Mouse (Mus musculus) heart, embryonic 14.5 days (tissue): ENCODE measurements around the gene Nfib. TPM values are rescaled to one million over a fixed set of nuclear protein-coding genes. Genes with fewer than 3 reads are reported as not detected.

Source experiments
- ATAC-seq: fragments of 200-750 bp; cut with Nextera tagmentation; 2 replicates; pipeline ENCODE4 v1.8.0; 2017; ENCODE audit warnings: low read depth, moderate TSS enrichment; ENCODE audit not compliant: insufficient number of reproducible peaks, insufficient read depth, low FRiP score
- H3K27ac ChIP-seq, 2 experiments: fragments of 200-500 bp in 1 of 2; fragments of 300-500 bp in 1 of 2; sonication (generic) in 1 of 2; replicated peaks in 1 of 2; 2 replicates each; pipeline ENCODE4 v1.5.1; 2012 to 2014; ENCODE audit warnings: low read depth in 2 of 2, low read length in 2 of 2, control low read depth in 1 of 2, mild to moderate bottlenecking in 1 of 2, mixed read lengths in 1 of 2; ENCODE audit not compliant: control insufficient read depth in 1 of 2, insufficient read depth in 1 of 2
- H3K27me3 ChIP-seq: fragments of 300-500 bp; sonication (generic); 2 replicates; pipeline ENCODE4 v1.6.1; 2014; ENCODE audit warnings: mild to moderate bottlenecking, low read length, control low read depth; ENCODE audit not compliant: control insufficient read depth, insufficient read depth
- H3K36me3 ChIP-seq: fragments of 300-500 bp; sonication (generic); 2 replicates; pipeline ENCODE4 v1.6.1; 2014; ENCODE audit warnings: mild to moderate bottlenecking, control low read depth, low read length, mixed read lengths; ENCODE audit not compliant: control insufficient read depth, insufficient read depth
- H3K4me1 ChIP-seq, 2 experiments: fragments of 200-500 bp in 1 of 2; fragments of 300-500 bp in 1 of 2; sonication (generic) in 1 of 2; 2 replicates each; pipeline ENCODE4 v1.6.1; 2012 to 2014; ENCODE audit warnings: low read length in 2 of 2, control low read depth in 1 of 2, mixed read lengths in 1 of 2; ENCODE audit not compliant: control insufficient read depth in 2 of 2, insufficient read depth in 2 of 2
- H3K4me2 ChIP-seq: fragments of 300-500 bp; sonication (generic); 2 replicates; pipeline ENCODE4 v1.6.1; 2014; ENCODE audit warnings: mild to moderate bottlenecking, low read length
- H3K4me3 ChIP-seq, 2 experiments: fragments of 200-500 bp in 1 of 2; fragments of 300-500 bp in 1 of 2; sonication (generic) in 1 of 2; 2 replicates each; pipeline ENCODE4 v1.5.1; 2012 to 2014; ENCODE audit warnings: low read length in 2 of 2, mild to moderate bottlenecking in 2 of 2, control low read depth in 1 of 2, low read depth in 1 of 2, moderate library complexity in 1 of 2; ENCODE audit not compliant: control insufficient read depth in 1 of 2, insufficient read depth in 1 of 2
- H3K9ac ChIP-seq: fragments of 300-500 bp; sonication (generic); 2 replicates; pipeline ENCODE4 v1.6.1; 2014; ENCODE audit warnings: mild to moderate bottlenecking, low read length
- H3K9me3 ChIP-seq: fragments of 300-500 bp; sonication (generic); 2 replicates; pipeline ENCODE4 v1.6.1; 2016; ENCODE audit warnings: low read length, control low read depth; ENCODE audit not compliant: control insufficient read depth
- WGBS: fragments of 180-500 bp; shearing (Covaris S2); extraction: QIAGEN DNeasy Blood & Tissue Kit; methylation state at CpG from one replicate; pipeline ENCODE4 v1.1.7; 2014; 5-methylcytosine and 5-hydroxymethylcytosine counted together
- polyA plus RNA-seq: library from polyadenylated mRNA; unstranded; fragments of >200 nt; fragmentation: Nextera tagmentation; extraction: Ambion mirVana; gene quantifications from 2 replicates; pipeline ENCODE4 v1.2.1, GENCODE M21; 2014

Nfib gene
- polyA plus RNA-seq, 1 experiment from 2014 or later, result 79.8 TPM

DNA sequence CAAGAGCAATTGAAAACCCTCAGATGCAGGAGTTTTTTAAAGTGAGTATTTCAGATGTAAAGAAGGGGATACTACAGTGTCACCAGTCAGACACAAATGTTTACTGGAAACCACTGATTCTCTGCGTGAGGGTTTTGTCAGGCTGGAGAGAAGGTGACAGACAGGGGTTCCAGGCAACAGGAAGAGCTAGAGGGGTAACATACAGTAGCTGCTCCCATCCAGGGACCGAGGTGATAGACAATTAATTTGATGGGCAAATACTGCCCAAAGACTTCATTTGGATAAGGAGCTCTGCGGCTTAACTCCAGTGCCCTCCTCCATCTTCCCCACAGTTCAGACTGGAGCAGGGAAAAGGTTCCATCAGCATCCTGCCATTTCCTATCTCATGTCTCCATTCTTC, 42.9 kb downstream of the Nfib start:
- WGBS, result 65% methylated on average over 3 of the region's 3 CpGs
- no peak for ATAC-seq
- H3K9ac ChIP-seq, result no peak overlapping the region

DNA sequence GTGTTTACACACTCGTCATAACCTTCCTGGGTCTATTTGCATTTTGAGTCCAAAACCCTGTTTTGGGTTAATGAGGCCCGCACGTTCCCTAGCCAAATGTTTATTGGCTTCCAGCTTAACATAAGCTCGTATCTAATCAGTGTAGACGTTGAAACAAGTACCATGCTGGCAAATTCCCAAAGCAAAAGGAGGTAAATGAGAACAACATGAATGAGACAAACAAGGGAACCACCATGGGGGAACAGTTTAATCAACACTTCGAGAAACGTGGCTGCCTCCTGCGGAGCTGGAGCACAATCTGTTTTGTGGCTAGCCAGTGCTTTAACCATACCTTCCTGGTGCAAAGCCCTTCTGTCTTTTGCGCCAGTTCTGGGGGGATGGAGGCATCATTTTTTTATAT, 43.3 kb downstream of the Nfib start:
- Histone ChIP-seq H3K9ac (no peak overlapping the region), H3K27ac (no peak overlapping the region), H3K27me3 (no peaks in the 10 kb centered on the region), H3K4me2 (no peak overlapping the region), H3K4me3 (no peak overlapping the region), H3K9me3 (no peaks in the 10 kb centered on the region), H3K36me3 (no peaks in the 10 kb centered on the region), H3K4me1 (no peaks in the 10 kb centered on the region)
- no peak for ATAC-seq
- 55% methylated on average over 9 of the region's 9 CpGs for WGBS

More for the DNA sequence above, 42.9 kb downstream of the Nfib start:
- H3K4me3 ChIP-seq, result no peak overlapping the region
- no peaks in the 10 kb centered on the region for H3K36me3 ChIP-seq
- H3K27ac ChIP-seq, result no peak overlapping the region
- no peaks in the 10 kb centered on the region for H3K9me3 ChIP-seq
- no peaks in the 10 kb centered on the region for H3K4me1 ChIP-seq
- no peak overlapping the region for H3K4me2 ChIP-seq
- no peaks in the 10 kb centered on the region for H3K27me3 ChIP-seq

DNA sequence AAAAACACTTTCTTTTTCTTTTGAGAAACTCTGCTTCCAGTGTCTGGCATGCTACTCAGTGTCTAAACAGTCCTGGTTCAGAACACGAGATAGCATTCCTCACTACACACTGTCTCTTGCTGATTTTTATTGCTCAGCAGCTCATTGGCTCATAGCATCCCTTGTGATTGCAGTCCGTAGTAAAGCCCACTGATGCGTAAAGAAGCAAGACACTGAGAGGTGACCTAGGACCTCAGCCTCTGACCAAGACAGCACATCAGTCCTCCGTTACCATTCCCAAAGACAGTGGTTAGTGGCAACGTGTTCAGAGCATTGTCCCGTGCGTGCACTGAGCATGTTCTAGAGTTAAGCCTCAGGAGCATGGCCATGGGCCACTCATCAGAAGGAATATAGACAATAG, 44.3 kb downstream of the Nfib start:
- 87% methylated on average over 7 of the region's 7 CpGs for WGBS
- no peak overlapping the region for H3K4me3 ChIP-seq
- H3K4me2 ChIP-seq, result no peak overlapping the region
- H3K36me3 ChIP-seq, result no peaks in the 10 kb centered on the region
- no peak for ATAC-seq
- H3K4me1 ChIP-seq, result no peaks in the 10 kb centered on the region
- no peaks in the 10 kb centered on the region for H3K9me3 ChIP-seq
- H3K9ac ChIP-seq, result no peak overlapping the region
- H3K27me3 ChIP-seq, result no peaks in the 10 kb centered on the region
- H3K27ac ChIP-seq, result no peak overlapping the region

DNA sequence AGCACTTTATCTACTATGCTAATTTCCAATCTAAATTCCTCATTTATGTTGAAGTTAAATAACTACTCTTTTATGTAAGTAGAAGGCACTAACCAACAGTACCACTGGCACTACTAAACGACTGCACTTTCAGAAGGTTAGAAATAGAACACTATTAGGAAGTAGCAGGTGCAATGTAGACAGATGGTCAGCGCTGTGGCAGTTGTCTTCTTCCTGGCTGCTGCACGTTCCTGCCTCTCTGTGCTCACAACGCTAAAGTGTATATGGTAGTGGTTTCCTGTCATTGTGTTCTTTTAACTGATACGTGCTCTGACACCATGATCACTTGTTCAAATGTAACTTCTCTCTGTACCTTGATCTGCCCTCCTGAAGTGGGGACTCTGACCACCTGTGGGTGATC, 59.9 kb downstream of the Nfib start:
- Histone ChIP-seq H3K4me3 (no peak overlapping the region), H3K4me2 (no peak overlapping the region), H3K9me3 (no peaks in the 10 kb centered on the region), H3K4me1 (0 out of 4 replicates have a peak, but pooled peaks cover 0 to 10% of the 10 kb centered on the region in 2 experiments), H3K27me3 (no peaks in the 10 kb centered on the region), H3K36me3 (no peaks in the 10 kb centered on the region), H3K9ac (no peak overlapping the region), H3K27ac (no peak overlapping the region)
- ATAC-seq, result no peak
- whole genome bisulfite sequencing, result 64% methylated on average over 5 of the region's 5 CpGs

DNA sequence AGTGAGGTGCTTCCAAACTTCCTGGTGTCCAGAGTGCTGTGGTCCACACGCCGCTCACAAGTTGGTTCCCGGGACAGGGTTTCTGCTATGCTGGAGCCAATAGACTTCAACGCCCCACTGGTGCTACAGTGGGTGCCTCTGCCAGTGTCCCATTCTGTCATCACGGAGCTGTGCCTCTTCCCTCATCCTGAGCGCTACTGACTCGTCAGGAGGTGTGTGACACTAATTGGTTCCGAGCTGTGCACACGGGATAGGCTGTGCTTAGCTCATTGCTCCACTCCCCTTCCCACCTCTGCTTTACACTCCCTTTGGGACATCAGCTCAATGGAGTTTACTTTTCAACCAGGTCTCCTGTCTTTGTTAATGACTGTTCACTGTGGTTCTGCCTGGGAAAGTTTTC, 60.8 kb downstream of the Nfib start:
- 71% methylated on average over 9 of the region's 9 CpGs for WGBS
- no peaks in the 10 kb centered on the region for H3K27me3 ChIP-seq
- no peak overlapping the region for H3K9ac ChIP-seq
- no peak overlapping the region for H3K27ac ChIP-seq
- ATAC-seq, result no peak
- no peaks in the 10 kb centered on the region for H3K36me3 ChIP-seq
- H3K4me1 ChIP-seq, result 0 out of 4 replicates have a peak, but pooled peaks cover 0 to 10% of the 10 kb centered on the region in 2 experiments
- H3K4me2 ChIP-seq, result no peak overlapping the region
- H3K9me3 ChIP-seq, result no peaks in the 10 kb centered on the region
- H3K4me3 ChIP-seq, result no peak overlapping the region

DNA sequence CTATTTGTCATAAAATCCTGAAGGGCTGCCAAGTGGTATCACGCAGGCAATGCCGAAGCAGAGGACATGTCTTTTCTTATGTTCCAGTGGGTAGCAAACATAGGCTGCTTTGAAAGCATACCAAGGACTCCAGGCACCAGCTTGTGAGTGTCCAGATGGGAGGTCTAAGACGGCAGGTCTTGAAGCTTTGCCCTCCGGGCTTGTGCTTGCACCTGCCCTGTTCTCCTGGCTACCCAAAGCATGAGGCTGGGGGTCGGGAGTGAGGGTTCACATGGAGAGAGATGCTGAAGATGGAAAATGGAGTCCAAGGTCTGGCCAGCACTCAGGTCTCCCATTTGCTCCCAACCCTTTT, 61.8 kb downstream of the Nfib start:
- Histone ChIP-seq H3K4me2 (no peak overlapping the region), H3K4me3 (no peak overlapping the region), H3K9me3 (no peaks in the 10 kb centered on the region), H3K4me1 (0 out of 4 replicates have a peak, but pooled peaks cover 0 to 10% of the 10 kb centered on the region in 2 experiments), H3K27me3 (no peaks in the 10 kb centered on the region), H3K9ac (no peak overlapping the region), H3K27ac (no peak overlapping the region), H3K36me3 (no peaks in the 10 kb centered on the region)
- ATAC-seq, result no peak
- 85% methylated on average over 5 of the region's 5 CpGs for WGBS

DNA sequence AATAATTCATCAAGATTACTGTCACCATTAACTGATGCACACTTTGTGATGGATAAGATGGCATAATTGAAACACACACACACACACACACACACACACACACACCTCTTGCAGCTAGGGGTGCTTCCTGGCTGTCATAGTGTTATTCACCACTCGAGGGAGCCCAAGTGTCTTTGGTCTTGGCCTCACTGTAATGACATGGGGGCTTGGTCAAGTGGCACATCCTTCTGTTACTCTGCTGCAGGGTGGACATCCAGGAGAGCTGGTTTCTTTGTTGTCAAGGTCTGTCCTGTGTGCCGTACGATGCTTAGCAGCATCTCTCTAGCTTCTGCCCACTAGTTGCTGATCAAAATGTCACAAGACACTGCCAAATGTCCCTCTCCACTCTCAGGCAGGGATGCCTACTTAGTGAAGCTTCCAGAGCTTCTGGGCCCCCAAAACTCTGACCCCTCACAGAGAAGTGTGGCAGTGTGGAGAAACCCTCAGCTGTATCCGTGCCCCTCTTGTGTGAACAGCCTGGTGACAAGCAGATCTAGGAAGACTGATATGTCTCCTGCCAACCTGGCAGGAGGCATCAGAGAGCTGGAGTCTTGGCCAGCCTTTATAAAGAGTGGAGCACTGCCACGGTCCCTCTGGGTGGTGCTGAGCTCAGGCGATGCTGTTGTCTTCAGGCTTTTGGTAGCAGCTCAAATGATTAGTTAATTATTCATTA, 62.4 kb downstream of the Nfib start:
- no peak overlapping the region for H3K9ac ChIP-seq
- H3K4me2 ChIP-seq, result no peak overlapping the region
- no peak overlapping the region for H3K27ac ChIP-seq
- no peaks in the 10 kb centered on the region for H3K27me3 ChIP-seq
- no peak for ATAC-seq
- no peak overlapping the region for H3K4me3 ChIP-seq
- 43% methylated on average over 6 of the region's 6 CpGs for WGBS
- H3K4me1 ChIP-seq, result 0 out of 4 replicates have a peak, but pooled peaks cover 0 to 10% of the 10 kb centered on the region in 2 experiments
- H3K36me3 ChIP-seq, result no peaks in the 10 kb centered on the region
- H3K9me3 ChIP-seq, result no peaks in the 10 kb centered on the region
